ENCODE assay signal across 9 mouse cellular contexts in the genomic region with DNA sequence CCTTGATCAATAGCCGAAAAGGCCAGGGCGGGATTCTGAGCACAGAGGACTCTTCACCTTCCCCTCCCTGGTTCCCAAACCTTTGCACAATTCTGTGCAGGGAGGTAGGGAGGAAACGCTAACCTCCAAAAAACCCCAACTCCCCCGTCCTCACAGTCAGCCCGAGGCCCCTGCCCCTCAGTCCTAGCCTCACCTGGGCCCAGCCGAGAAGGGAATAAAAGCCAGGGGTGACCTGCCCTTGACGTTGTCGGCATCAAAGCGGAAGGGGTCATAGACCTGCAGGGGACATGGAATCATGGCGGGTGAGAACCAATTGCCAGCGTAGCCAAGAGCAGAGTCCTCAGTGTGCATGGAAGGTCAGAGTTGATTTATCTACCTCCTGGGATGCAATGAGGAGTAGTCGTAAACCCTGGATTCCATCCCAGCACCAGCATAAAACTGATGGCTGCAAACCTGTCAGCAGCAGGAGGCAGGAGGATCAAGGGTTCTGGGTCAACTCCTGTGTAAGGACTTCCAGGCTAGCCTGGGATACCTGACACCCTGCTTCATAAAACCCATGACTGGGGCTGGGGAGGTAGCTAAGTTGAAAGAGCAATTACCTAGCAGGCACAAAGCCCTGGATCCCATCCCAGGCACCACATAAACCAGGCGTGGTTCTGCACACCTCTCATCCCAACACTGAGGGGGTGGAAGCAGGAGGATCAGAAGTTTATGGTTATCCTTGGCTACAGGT. TPM values are rescaled to one million over a fixed set of nuclear protein-coding genes. Genes with fewer than 3 reads are reported as not detected.
DNase-seq lines count a peak whose midpoint lies in the region; ATAC-seq and TF ChIP-seq lines count a peak whose summit lies in the region.
"Had no signal": no experiment of that assay in that cellular context is flagged by ENCODE, and none has a peak within 500 bp of the region (broad histone marks: within the 10 kb centered on the region; RNA-seq: fewer than 3 reads in every experiment).

No protein-coding gene starts in this region.

- no peak for TF ChIP-seq POLR2A in bone marrow, adult 2 months (IDR thresholded peaks at IDR 0.05; ENCODE audit: borderline replicate concordance, control insufficient read depth, low read depth, low read length)

- H3K4me2 ChIP-seq in heart, embryonic 15.5 days: peak overlapping the region; percentile 75
- peak overlapping the region; percentile 68 for H3K4me2 ChIP-seq in forebrain, postnatal 0 days (ENCODE audit: low read depth)
- H3K4me2 ChIP-seq in liver, postnatal 0 days (ENCODE audit: low read depth, low read length): peak overlapping the region; percentile 72

- ATAC-seq in heart, embryonic 15.5 days (replicated peaks; ENCODE audit: insufficient number of reproducible peaks, insufficient read depth, low FRiP score, low read depth): no peak
- no peak for ATAC-seq in forebrain, postnatal 0 days
- no peak for ATAC-seq in liver, postnatal 0 days

- no peaks in the 10 kb centered on the region for H3K9me3 ChIP-seq in heart, embryonic 15.5 days (replicated peaks)
- no peaks in the 10 kb centered on the region for H3K9me3 ChIP-seq in forebrain, postnatal 0 days (ENCODE audit: low read length)
- no peaks in the 10 kb centered on the region for H3K9me3 ChIP-seq in liver, postnatal 0 days (ENCODE audit: low read length)

- no peak overlapping the region for H3K27ac ChIP-seq in heart, embryonic 15.5 days
- no peak overlapping the region for H3K27ac ChIP-seq in bone marrow, adult 2 months (ENCODE audit: control insufficient read depth, insufficient read depth, low read depth, low read length, poor library complexity)
- peak overlapping the region; percentile 64 for H3K27ac ChIP-seq in forebrain, postnatal 0 days (ENCODE audit: low read depth, low read length)
- H3K27ac ChIP-seq in liver, postnatal 0 days (ENCODE audit: low read depth): no peak overlapping the region

- 57% methylated on average over 13 of the region's 13 CpGs for WGBS in heart, embryonic 15.5 days
- WGBS in bone marrow, adult 2 months: 83% methylated on average over 13 of the region's 13 CpGs
- 68% methylated on average over 13 of the region's 13 CpGs for WGBS in forebrain, postnatal 0 days
- WGBS in liver, postnatal 0 days (ENCODE audit: insufficient replicate concordance): 59% methylated on average over 13 of the region's 13 CpGs

- DNase-seq in heart, postnatal 36 days: no peak
- no peak for DNase-seq in forebrain, postnatal 0 days
- no peak for DNase-seq in liver, postnatal 0 days
- no peak for DNase-seq in ovary, adult 18-20 months (ENCODE audit: low spot score)
- DNase-seq in urinary bladder, adult 18-20 months (ENCODE audit: low spot score in 2 of 2): no peak
- no peak for DNase-seq in left cerebral cortex, adult 8-10 months (ENCODE audit: low spot score in 2 of 2)

- no peaks in the 10 kb centered on the region for H3K36me3 ChIP-seq in heart, embryonic 15.5 days
- no peaks in the 10 kb centered on the region for H3K36me3 ChIP-seq in forebrain, postnatal 0 days (ENCODE audit: insufficient read depth)
- no peaks in the 10 kb centered on the region for H3K36me3 ChIP-seq in liver, postnatal 0 days (replicated peaks; ENCODE audit: insufficient read depth, low read length)

- H3K9ac ChIP-seq in heart, embryonic 15.5 days: peak overlapping the region; percentile 51; the same call in 1 of the 2 replicates
- H3K9ac ChIP-seq in forebrain, postnatal 0 days: peak overlapping the region; percentile 60
- H3K9ac ChIP-seq in liver, postnatal 0 days (replicated peaks): 0 out of 2 replicates have a peak overlapping the region, but pooled peaks have one; percentile 39

- TF ChIP-seq EP300 in liver, postnatal 0 days (IDR thresholded peaks at IDR 0.05; ENCODE audit: low read depth): no peak

- peaks cover 4% of the 10 kb centered on the region; the same call in 1 of the 2 replicates for H3K27me3 ChIP-seq in heart, embryonic 15.5 days
- no peaks in the 10 kb centered on the region for H3K27me3 ChIP-seq in forebrain, postnatal 0 days (ENCODE audit: insufficient read depth, low read length)
- H3K27me3 ChIP-seq in liver, postnatal 0 days (ENCODE audit: insufficient read depth, low read length): no peaks in the 10 kb centered on the region

- H3K4me3 ChIP-seq in heart, embryonic 15.5 days: peak overlapping the region; percentile 53
- peak overlapping the region; percentile 41 for H3K4me3 ChIP-seq in bone marrow, adult 2 months (replicated peaks; ENCODE audit: control insufficient read depth, low read depth, low read length)
- H3K4me3 ChIP-seq in forebrain, postnatal 0 days (ENCODE audit: low read depth, low read length): peak overlapping the region; percentile 43
- peak overlapping the region; percentile 39 for H3K4me3 ChIP-seq in liver, postnatal 0 days (ENCODE audit: low read depth, low read length)

- no peaks in the 10 kb centered on the region for H3K4me1 ChIP-seq in heart, embryonic 15.5 days (replicated peaks)
- no peaks in the 10 kb centered on the region; the same call in 1 of the 2 replicates for H3K4me1 ChIP-seq in bone marrow, adult 2 months (ENCODE audit: control insufficient read depth, insufficient read depth, low read length)
- H3K4me1 ChIP-seq in forebrain, postnatal 0 days (ENCODE audit: insufficient read depth): 0 out of 2 replicates have a peak, but pooled peaks cover 6% of the 10 kb centered on the region
- H3K4me1 ChIP-seq in liver, postnatal 0 days (ENCODE audit: insufficient read depth): 0 out of 2 replicates have a peak, but pooled peaks cover 2% of the 10 kb centered on the region

- intact Hi-C loops in heart, postnatal 36 days (cut with DNase I): no loop called here

- TF ChIP-seq CTCF in bone marrow, adult 2 months (IDR thresholded peaks at IDR 0.05; ENCODE audit: control insufficient read depth, insufficient read depth, low read length): no peak
- TF ChIP-seq CTCF in forebrain, postnatal 0 days (IDR thresholded peaks at IDR 0.05; ENCODE audit: low read depth): no peak
- no peak for TF ChIP-seq CTCF in liver, postnatal 0 days (IDR thresholded peaks at IDR 0.05; ENCODE audit: low read depth)

RNA-seq across cellular contexts. Expression of gene Cyp4f18, which starts 20.4 kb away (rescaled TPM):
- 1.1 and 1.5 TPM in 2 replicates for polyA plus RNA-seq in heart, embryonic 15.5 days (2015; fragmentation: Nextera tagmentation; extraction: Ambion mirVana)
- 1 to 10 TPM in 1 of 2 experiments, under 1 TPM in 1; 0.67 to 1.6 TPM for total RNA-seq in heart, postnatal 36 days (2021)
- 48.0 and 160 TPM in 2 replicates for polyA plus RNA-seq in bone marrow, adult 2 months (2011; ENCODE audit: insufficient read depth, insufficient read length, low replicate concordance, missing spikeins)
- total RNA-seq in forebrain, postnatal 0 days (2014; rRNA removed): 0.77 TPM in 1 of 2 replicates, not detected in the other
- polyA plus RNA-seq in forebrain, postnatal 0 days (2015; fragmentation: Nextera tagmentation; extraction: Ambion mirVana): 0.44 and 0.52 TPM in 2 replicates
- 4.8 and 5.8 TPM in 2 replicates for polyA plus RNA-seq in liver, postnatal 0 days (2015; fragmentation: Nextera tagmentation; extraction: Ambion mirVana)
- not detected for total RNA-seq in left cerebral cortex, adult 8-10 months (2022)
- polyA plus RNA-seq: Patski had no signal

RNA-seq across cellular contexts. Expression of gene Zfp961, which starts 38.2 kb away (rescaled TPM):
- polyA plus RNA-seq in heart, embryonic 15.5 days (2015; fragmentation: Nextera tagmentation; extraction: Ambion mirVana): 9.6 and 12.6 TPM in 2 replicates
- 1 to 10 TPM; 7.0 TPM for total RNA-seq in heart, postnatal 36 days (2021)
- 7.4 and 10.4 TPM in 2 replicates for polyA plus RNA-seq in bone marrow, adult 2 months (2011; ENCODE audit: insufficient read depth, insufficient read length, low replicate concordance, missing spikeins)
- 28.8 and 29.4 TPM in 2 replicates for total RNA-seq in forebrain, postnatal 0 days (2014; rRNA removed)
- 11.1 and 14.5 TPM in 2 replicates for polyA plus RNA-seq in forebrain, postnatal 0 days (2015; fragmentation: Nextera tagmentation; extraction: Ambion mirVana)
- 5.0 and 5.6 TPM in 2 replicates for polyA plus RNA-seq in liver, postnatal 0 days (2015; fragmentation: Nextera tagmentation; extraction: Ambion mirVana)
- total RNA-seq in left cerebral cortex, adult 8-10 months (2022): 10 to 100 TPM; 13.0 to 23.1 (median 19.1) TPM

RNA-seq across cellular contexts. Expression of gene Olfr372, which starts 52.0 kb away (rescaled TPM):
- not detected in 2 replicates for polyA plus RNA-seq in heart, embryonic 15.5 days (2015; fragmentation: Nextera tagmentation; extraction: Ambion mirVana)
- total RNA-seq in heart, postnatal 36 days (2021): not detected
- polyA plus RNA-seq in bone marrow, adult 2 months (2011; ENCODE audit: insufficient read depth, insufficient read length, low replicate concordance, missing spikeins): not detected in 2 replicates
- not detected in 2 replicates for total RNA-seq in forebrain, postnatal 0 days (2014; rRNA removed)
- not detected in 2 replicates for polyA plus RNA-seq in forebrain, postnatal 0 days (2015; fragmentation: Nextera tagmentation; extraction: Ambion mirVana)
- not detected in 2 replicates for polyA plus RNA-seq in liver, postnatal 0 days (2015; fragmentation: Nextera tagmentation; extraction: Ambion mirVana)
- not detected for total RNA-seq in left cerebral cortex, adult 8-10 months (2022)
- polyA plus RNA-seq: Patski had no signal
